Mouse (Mus musculus) forebrain, postnatal 0 days (tissue): Measurements from ENCODE around the gene Fbxo6. TPM values are rescaled to one million over a fixed set of nuclear protein-coding genes. Genes with fewer than 3 reads are reported as not detected.

Experiments
- ATAC-seq: fragments of 200-750 bp; cut with Nextera tagmentation; 2 replicates; pipeline ENCODE4 v1.8.0; 2017; ENCODE audit warnings: mild to moderate bottlenecking, moderate library complexity
- DNase-seq: peaks from one replicate; pipeline ENCODE4 v3.0.0-alpha.2; 2015
- H3K27ac ChIP-seq: fragments of 300-500 bp; sonication (generic); 2 replicates; pipeline ENCODE4 v1.5.1; 2014; ENCODE audit warnings: low read depth, mild to moderate bottlenecking, antibody characterized with exemption, low read length, moderate library complexity, mixed read lengths
- H3K27me3 ChIP-seq: fragments of 300-500 bp; sonication (generic); 2 replicates; pipeline ENCODE4 v1.6.1; 2014; ENCODE audit warnings: mild to moderate bottlenecking, low read length, mixed read lengths; ENCODE audit not compliant: insufficient read depth
- H3K36me3 ChIP-seq: fragments of 300-500 bp; sonication (generic); 2 replicates; pipeline ENCODE4 v1.6.1; 2014; ENCODE audit warnings: mild to moderate bottlenecking, moderate library complexity; ENCODE audit not compliant: insufficient read depth
- H3K4me1 ChIP-seq: fragments of 300-500 bp; sonication (generic); 2 replicates; pipeline ENCODE4 v1.6.1; 2014; ENCODE audit warnings: antibody characterized with exemption; ENCODE audit not compliant: insufficient read depth
- H3K4me2 ChIP-seq: fragments of 300-500 bp; sonication (generic); 2 replicates; pipeline ENCODE4 v1.6.1; 2014; ENCODE audit warnings: low read depth, mild to moderate bottlenecking, moderate library complexity
- H3K4me3 ChIP-seq: fragments of 300-500 bp; sonication (generic); 2 replicates; pipeline ENCODE4 v1.5.1; 2014; ENCODE audit warnings: low read depth, low read length, mixed read lengths
- H3K9ac ChIP-seq: fragments of 300-500 bp; sonication (generic); 2 replicates; pipeline ENCODE4 v1.6.1; 2014; ENCODE audit warnings: mild to moderate bottlenecking
- H3K9me3 ChIP-seq: fragments of 300-500 bp; sonication (generic); 2 replicates; pipeline ENCODE4 v1.6.1; 2016; ENCODE audit warnings: low read length
- CTCF ChIP-seq: sonication (generic); IDR thresholded peaks from 2 replicates; pipeline ENCODE4 v1.5.1; 2016; ENCODE audit warnings: antibody characterized with exemption, control low read depth, low read depth
- WGBS: fragments of 180-500 bp; shearing (Covaris S2); extraction: QIAGEN DNeasy Blood & Tissue Kit; methylation state at CpG from one replicate; pipeline ENCODE4 v1.1.7; 2014; 5-methylcytosine and 5-hydroxymethylcytosine counted together
- polyA plus RNA-seq: library from polyadenylated mRNA; unstranded; fragments of >200 nt; fragmentation: Nextera tagmentation; extraction: Ambion mirVana; gene quantifications from 2 replicates; pipeline ENCODE4 v1.2.1, GENCODE M21; 2015
- total RNA-seq: library from RNA; depleted of rRNA; stranded (reverse); fragments of >200 nt; gene quantifications from 2 replicates; pipeline ENCODE4 v1.2.3, GENCODE M21; 2014

Fbxo6 gene
- total and polyA plus RNA-seq, 2 experiments from 2014 or later: 24.0 to 24.9 TPM

DNA sequence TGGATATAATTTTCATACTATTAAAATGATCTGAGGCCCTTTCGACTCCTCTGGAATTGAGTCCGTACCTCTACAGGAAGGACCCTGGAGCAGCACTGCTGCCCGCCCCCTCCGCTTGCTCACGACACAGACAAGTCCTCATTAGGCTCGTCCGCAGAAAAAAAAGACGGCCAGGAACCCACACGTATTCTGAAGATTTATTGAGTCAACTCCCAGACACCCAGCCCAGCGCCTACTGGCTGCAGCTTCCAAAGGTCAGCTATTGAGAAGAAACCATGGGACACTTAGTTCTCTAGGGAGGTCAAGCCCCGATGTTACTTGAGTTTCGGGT is 12.2 kb downstream of the Fbxo6 start:
- DNase-seq (no peak), ATAC-seq (no peak; the same call in 1 of the 2 replicates)
- no peaks in the 10 kb centered on the region for H3K4me1 ChIP-seq
- peak overlapping the region; percentile 60 for H3K4me3 ChIP-seq
- H3K36me3 ChIP-seq: peaks cover 6% of the 10 kb centered on the region
- no peak for TF ChIP-seq CTCF
- no peaks in the 10 kb centered on the region for H3K27me3 ChIP-seq
- peak overlapping the region; percentile 63 for H3K9ac ChIP-seq
- 3% methylated on average over 12 of the region's 12 CpGs for WGBS
- H3K9me3 ChIP-seq: no peaks in the 10 kb centered on the region
- peak overlapping the region; percentile 90 for H3K27ac ChIP-seq
- peak overlapping the region; percentile 97 for H3K4me2 ChIP-seq

GRCm38 (mm10) chr4:148137503-148137902 is 14.4 kb downstream of the Fbxo6 start:
- Histone ChIP-seq H3K36me3 (no peaks in the 10 kb centered on the region), H3K9me3 (no peaks in the 10 kb centered on the region), H3K27me3 (no peaks in the 10 kb centered on the region), H3K4me3 (no peak overlapping the region), H3K9ac (no peak overlapping the region), H3K4me1 (no peaks in the 10 kb centered on the region), H3K27ac (no peak overlapping the region), H3K4me2 (no peak overlapping the region)
- 48% methylated on average over 8 of the region's 8 CpGs for WGBS
- no peak for ATAC-seq
- no peak for DNase-seq
- no peak for TF ChIP-seq CTCF

DNA sequence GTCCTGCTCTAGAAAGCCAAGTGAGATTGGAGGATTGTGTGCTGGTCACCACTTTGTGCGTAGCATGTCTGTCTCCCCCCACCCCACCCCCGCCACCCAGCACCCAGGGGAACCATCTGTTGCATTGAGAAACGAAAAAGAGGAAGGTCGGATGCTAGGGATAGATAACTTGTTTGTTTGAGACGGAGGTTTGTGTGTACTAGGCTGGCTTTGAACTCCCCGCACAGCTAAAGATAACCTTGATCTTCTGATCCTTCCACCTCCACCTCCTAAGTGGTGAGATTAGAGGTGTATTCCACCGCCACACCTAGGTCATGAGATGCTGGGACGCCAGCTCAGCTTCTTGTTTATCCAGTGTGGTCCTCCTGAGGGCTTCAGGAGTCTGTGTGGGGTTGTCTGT is 17.0 kb downstream of the Fbxo6 start:
- Histone ChIP-seq H3K27me3 (no peaks in the 10 kb centered on the region), H3K9ac (no peak overlapping the region), H3K36me3 (no peaks in the 10 kb centered on the region), H3K4me1 (peaks cover 8% of the 10 kb centered on the region), H3K4me3 (no peak overlapping the region), H3K27ac (no peak overlapping the region), H3K4me2 (no peak overlapping the region), H3K9me3 (no peaks in the 10 kb centered on the region)
- DNase-seq (no peak), ATAC-seq (no peak)
- TF ChIP-seq CTCF: no peak
- WGBS: 84% methylated on average over 8 of the region's 8 CpGs

- peaks cover 17% of the 10 kb centered on the region for H3K4me1 ChIP-seq
- 1% methylated on average over 21 of the region's 21 CpGs for WGBS
- ATAC-seq: peak; percentile 51
- no peaks in the 10 kb centered on the region for H3K9me3 ChIP-seq
- H3K9ac ChIP-seq: peak overlapping the region; percentile 99
- peak; percentile 59 for DNase-seq
- TF ChIP-seq CTCF: no peak
- peak overlapping the region; percentile 87 for H3K4me3 ChIP-seq
- H3K36me3 ChIP-seq: no peaks in the 10 kb centered on the region
- peak overlapping the region; percentile 81 for H3K4me2 ChIP-seq
- H3K27me3 ChIP-seq: no peaks in the 10 kb centered on the region
- H3K27ac ChIP-seq: peak overlapping the region; percentile 97
Measured at GRCm38 (mm10) chr4:148131497-148132081, 20.4 kb downstream of the Fbxo6 start.

GRCm38 (mm10) chr4:148130561-148131413 is 21.2 kb downstream of the Fbxo6 start, which contains the start of gene Draxin:
Draxin (minus strand) TSS chr4:148130698.
- no peak for TF ChIP-seq CTCF
- H3K27me3 ChIP-seq: no peaks in the 10 kb centered on the region
- H3K27ac ChIP-seq: peak within 1 kb of the TSS; percentile 97
- H3K4me3 ChIP-seq: peak within 1 kb of the TSS; percentile 87
- no peaks in the 10 kb centered on the region for H3K9me3 ChIP-seq
- WGBS: under 1% methylated on average over 69 of the region's 87 CpGs
- H3K36me3 ChIP-seq: no peaks in the 10 kb centered on the region
- H3K9ac ChIP-seq: peak within 1 kb of the TSS; percentile 99
- peaks cover 17% of the 10 kb centered on the region for H3K4me1 ChIP-seq
- H3K4me2 ChIP-seq: peak within 1 kb of the TSS; percentile 81
- DNase-seq (peak; percentile 79), ATAC-seq (peak; percentile 83)

- H3K36me3 ChIP-seq: no peaks in the 10 kb centered on the region
- H3K27me3 ChIP-seq: no peaks in the 10 kb centered on the region
- peak; percentile 9; the same call in 1 of the 2 replicates for ATAC-seq
- peak within 1 kb of the TSS; percentile 81 for H3K4me2 ChIP-seq
- H3K4me1 ChIP-seq: peaks cover 18% of the 10 kb centered on the region
- H3K4me3 ChIP-seq: peak within 1 kb of the TSS; percentile 87
- TF ChIP-seq CTCF: no peak; the same call in 1 of the 2 replicates
- no peaks in the 10 kb centered on the region for H3K9me3 ChIP-seq
- peak within 1 kb of the TSS; percentile 97 for H3K27ac ChIP-seq
- peak within 1 kb of the TSS; percentile 99 for H3K9ac ChIP-seq
- 2% methylated on average over 17 of the region's 18 CpGs for WGBS
- peak; percentile 65 for DNase-seq
Measured at GRCm38 (mm10) chr4:148130133-148130532, 21.8 kb downstream of the Fbxo6 start, which contains the start of gene Mad2l2. Mad2l2 (plus strand) TSS chr4:148130384.

DNA sequence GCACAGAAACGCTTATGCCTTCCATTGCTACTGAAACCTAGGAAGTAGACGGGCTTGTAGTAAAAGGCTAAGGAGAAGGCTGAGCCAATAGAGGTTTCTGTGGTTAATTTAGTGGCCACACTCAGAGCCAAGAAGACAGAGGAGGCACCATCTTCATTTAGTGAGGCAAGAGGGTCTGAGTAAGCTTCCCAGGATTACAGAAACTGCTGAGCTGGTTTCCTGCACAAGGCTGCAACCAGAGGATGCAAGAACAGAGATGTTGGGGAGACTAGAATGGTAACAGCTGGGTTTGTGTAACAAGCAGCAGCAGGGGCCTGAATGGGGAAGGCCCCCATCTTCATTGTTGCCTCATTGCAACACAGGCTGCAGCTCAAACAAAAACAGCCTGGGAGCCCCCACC is 23.3 kb downstream of the Fbxo6 start:
- ATAC-seq: no peak
- WGBS: 68% methylated on average over 2 of the region's 2 CpGs

More for the DNA sequence above, 23.3 kb downstream of the Fbxo6 start:
- H3K27me3 ChIP-seq: no peaks in the 10 kb centered on the region
- TF ChIP-seq CTCF: no peak
- peak overlapping the region; percentile 87; the same call in 1 of the 2 replicates for H3K4me3 ChIP-seq
- peak overlapping the region; percentile 81 for H3K4me2 ChIP-seq
- peak overlapping the region; percentile 99; the same call in 1 of the 2 replicates for H3K9ac ChIP-seq
- H3K36me3 ChIP-seq: no peaks in the 10 kb centered on the region
- no peak for DNase-seq
- peak overlapping the region; percentile 47; the same call in 1 of the 2 replicates for H3K27ac ChIP-seq
- H3K4me1 ChIP-seq: peaks cover 19% of the 10 kb centered on the region
- H3K9me3 ChIP-seq: no peaks in the 10 kb centered on the region
